Mouse (Mus musculus) liver, adult 2 months (tissue): ENCODE data around the gene Ceacam9.

ENCODE experiments used
- CTCF ChIP-seq: fragments of 200-500 bp; IDR thresholded peaks from 2 replicates; pipeline ENCODE4 v1.5.1; 2011; ENCODE audit warnings: low read depth, low read length, control low read depth
- POLR2A ChIP-seq: fragments of 200-500 bp; IDR thresholded peaks from 2 replicates; pipeline ENCODE4 v1.6.1; 2011; ENCODE audit warnings: low read length, control low read depth; ENCODE audit not compliant: insufficient read depth; ENCODE audit errors: extremely low read depth

GRCm38 (mm10) chr7:16760292-16760691, 38.6 kb downstream of the Ceacam9 start:
- no peak for TF ChIP-seq CTCF
- TF ChIP-seq POLR2A: no peak
